Mouse (Mus musculus): ENCODE measurements around the gene Samd4b.
"Not testable (repeated sequence)": the region's sequence is repeated elsewhere in the genome, so short reads cannot be mapped to it uniquely, and the experiment has no call there.

The Samd4b gene

DNA sequence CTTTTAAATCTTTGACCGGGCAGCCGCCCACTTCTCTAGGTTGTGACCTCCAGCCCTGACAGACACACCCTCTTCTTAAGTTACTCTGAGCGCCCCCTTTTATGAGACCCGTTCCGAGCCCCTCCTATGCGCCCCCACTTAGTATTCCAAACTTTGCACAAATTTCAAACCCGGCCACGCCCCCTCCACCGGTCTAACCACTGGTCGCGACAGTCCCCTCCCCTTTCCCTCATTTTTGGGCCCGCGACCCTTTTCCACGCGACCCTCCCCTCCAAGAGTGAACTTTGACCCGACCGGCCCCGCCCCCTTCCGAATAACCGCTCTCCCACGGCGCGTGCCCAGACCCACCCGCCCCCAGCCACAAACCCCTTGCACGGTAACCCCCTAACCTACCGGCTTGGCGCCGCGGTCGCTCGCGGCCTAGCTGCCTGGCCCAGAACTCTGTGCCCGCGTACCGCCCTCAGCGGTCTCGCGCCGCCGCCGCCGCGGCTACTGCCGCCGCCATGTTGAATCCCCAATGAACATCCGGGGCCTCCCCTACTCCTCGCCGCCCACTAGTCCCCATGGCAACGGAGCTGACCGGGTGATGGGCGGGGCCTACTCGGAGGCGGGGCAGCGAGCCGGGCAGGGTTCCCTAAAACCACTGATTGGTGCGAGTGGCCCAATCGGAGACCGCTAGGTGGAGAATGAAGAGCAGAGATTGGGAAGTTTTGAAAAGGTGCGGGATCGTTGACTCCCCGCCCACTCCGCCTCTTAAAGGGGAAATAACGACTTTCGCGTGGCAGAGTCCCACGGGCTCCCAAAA is at the start of gene Samd4b, which contains the start of gene Pak4:
Gene Samd4b (minus strand): TSS at position 503 of the 805 bp plus-strand sequence.
Gene Pak4 (minus strand): TSS at position 544 of the 805 bp plus-strand sequence.
- DNase-seq (ENCODE audit: low spot score), result peak; percentile 100

DNA sequence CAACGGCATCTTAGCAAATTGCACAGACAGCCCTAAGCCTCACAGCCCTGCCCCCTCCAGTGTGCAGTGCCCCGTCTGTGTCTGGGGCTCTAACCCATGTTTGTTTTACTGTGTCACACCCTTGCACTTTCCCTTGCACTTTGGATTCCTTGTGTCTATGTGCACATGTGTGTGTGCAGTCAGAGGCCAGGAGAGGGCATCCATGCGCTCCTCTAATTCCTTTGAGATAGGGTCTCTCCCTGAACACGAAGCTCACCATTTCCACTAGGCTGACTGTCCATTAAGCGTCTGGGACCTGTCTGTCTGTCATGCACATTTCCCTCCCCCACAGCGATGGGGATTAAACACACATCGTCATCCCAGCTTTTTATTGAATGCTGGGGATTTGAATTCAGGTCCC is 49.1 kb upstream of the Samd4b start:
- DNase-seq (ENCODE audit: low spot score), result no peak

DNA sequence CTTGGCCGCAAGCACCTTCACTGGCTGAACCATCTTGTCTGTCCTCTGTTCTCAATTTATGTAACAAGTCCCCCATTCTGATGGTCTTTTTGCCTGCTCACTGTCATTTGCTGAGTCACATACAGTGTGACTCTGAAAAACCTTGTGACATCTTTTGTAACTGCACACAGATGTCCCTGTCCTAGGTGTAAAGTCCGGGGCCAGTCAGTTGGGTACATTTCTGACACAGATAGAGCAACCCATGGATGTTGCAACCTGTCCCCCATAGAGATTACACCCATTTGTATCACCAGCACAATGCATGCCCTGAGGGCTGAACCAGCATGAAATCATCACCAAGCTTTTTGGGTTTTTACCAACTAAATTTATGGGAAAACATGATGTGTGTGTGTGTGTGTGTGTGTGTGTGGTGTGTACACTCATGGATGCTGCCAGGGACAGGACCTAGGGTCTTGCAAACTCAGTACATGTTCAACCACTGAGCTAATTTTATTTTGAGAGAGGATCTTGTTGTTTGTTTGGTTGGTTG is 48.1 kb upstream of the Samd4b start:
- DNase-seq (ENCODE audit: low spot score), result no peak

DNA sequence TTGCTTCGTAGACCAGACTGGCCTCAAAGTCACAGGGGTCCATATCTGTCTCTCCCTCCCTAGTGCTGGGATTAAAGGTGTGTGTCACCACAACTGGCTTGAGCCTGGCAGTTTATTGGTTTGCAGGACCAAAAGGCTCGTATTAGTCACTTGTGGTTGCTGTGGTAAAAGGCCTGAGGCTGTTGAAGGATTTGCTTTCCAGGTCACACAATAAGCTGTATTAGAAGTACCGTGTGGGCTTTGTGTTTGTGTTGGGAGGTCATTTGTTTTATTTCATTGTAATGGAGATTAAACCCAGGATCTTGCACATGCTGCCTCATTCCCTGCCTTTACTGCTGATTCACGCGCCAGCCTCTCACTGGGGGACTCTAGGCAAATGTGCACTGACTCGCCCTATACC is 47.4 kb upstream of the Samd4b start:
- DNase-seq (ENCODE audit: low spot score), result no peak

DNA sequence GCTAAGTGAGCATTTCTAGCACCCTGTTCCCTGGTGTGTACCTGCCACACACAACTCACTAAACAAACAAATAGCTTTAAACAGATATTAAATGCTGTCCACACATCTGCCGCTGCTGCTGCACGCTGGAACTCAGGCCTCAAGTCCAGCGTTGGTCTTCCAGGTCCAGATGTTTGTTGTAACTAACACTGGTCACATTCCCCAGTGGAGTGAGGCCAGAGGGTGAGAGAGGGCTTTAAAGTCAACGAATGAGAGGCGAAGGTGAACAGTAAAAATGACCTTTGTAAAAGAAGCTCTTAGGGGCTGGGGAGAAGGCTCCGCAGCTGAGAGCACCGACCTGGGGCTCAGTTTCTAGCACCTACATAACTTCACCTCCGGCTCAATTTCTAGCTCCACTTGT is 43.6 kb upstream of the Samd4b start:
- DNase-seq (ENCODE audit: low spot score), result no peak

DNA sequence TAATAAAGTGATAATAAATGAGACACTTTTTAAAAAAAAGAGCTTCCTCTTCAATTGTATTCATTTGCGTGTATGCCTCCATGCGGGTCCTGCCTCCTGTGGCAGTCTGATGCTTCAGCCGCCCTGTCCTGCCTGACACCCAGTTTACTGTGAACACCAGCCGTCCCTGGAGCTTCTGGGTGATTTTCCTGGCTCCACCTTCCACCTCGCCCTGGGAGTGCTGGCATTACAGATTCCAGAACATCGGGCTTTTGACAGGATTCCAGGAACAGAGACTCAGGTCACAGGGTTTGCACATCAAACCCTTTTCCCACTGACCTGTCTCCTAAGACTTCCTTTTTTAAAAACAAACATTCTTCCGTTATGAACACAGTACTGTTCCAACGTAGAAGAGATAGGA is 39.6 kb upstream of the Samd4b start:
- DNase-seq (ENCODE audit: low spot score), result no peak

DNA sequence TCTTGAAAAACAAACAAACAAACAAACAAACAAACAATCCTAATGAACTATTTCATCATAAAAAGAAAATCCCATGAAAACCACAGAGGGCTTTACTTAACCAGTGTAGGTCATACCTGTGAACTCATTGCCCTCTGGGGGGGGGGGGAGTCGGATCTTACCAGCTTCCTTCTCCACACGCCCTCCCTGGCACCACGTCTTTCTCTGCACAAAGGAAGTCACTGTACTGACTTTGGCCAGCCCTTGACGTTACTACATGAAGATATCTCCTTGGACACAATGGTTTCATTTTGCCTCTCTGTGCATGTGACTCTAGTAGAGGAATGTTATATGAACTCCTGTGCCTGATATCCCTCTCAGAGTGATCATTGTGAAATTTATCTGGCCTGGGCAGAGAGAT is 36.2 kb upstream of the Samd4b start:
- no peak for DNase-seq (ENCODE audit: low spot score)

DNA sequence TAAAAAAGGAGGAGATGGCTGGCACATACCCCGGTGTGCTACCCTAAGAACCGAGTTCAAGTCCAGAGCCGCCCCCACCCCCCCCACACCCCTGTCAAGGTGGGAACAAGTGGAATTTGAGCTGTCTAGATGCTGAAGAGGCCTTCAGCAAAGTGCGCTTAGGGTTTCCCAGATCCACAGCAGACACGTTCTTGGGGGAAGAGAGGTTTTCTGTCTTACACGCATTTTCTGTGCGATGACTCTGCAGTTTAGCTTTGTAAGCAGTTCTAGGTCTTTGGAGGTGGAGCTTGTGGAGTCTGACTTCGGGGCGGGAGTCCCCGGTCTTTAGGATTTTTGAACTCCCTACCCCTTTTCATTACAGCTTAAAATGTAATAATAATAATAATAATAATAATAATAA is 33.1 kb upstream of the Samd4b start, which contains the start of gene Acp7:
Gene Acp7 (minus strand): TSS at position 260 of the 400 bp plus-strand sequence.
- no peak for DNase-seq (ENCODE audit: low spot score)

DNA sequence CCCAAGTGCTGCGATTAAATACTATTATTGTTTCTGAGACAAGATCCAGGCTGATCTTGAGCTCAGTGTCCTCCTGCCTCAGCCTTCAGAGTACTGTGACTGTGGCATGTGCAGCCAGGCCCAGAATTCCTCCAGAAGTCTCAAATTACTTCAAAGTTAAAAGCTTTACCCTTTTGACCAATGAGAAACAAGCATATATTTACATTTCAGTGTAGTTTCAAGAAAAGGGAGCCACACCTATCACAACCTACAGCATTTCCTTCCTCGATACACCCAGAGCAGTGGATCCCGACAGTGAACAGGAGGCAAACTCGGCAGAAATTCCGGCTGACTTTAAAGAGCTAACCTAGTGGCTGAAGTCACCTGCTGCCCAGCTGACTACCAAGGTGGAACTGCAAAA is 26.8 kb upstream of the Samd4b start:
- no peak for DNase-seq (ENCODE audit: low spot score)

DNA sequence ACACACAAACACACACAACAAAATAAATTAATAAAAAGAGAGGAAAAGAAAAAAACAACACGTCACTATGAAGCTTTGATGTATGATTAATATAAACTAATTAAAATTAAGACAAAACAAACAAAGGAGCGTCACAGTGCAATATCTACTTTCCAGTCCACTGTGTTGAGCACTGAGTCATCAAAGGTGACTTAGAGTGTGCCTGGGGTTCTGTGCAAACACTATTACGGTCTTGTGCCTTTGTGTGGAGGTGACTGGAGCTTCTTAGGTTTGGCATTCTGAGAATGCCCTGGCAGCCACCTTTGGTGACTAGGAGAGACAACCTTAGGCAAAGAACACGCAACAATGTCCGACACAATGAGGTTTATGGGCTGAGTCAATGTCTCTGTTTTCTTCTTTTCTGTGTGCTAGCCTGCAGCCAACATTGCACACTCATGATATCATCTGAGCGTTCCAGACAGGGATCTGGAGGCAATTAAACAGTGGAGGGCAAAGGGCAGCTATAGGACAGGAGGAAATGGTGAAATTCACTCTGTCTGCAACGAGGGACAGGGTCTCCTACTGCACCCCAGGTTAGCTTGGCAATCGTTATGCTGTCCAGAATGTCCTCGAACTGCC is 21.3 kb upstream of the Samd4b start:
- no peak for DNase-seq (ENCODE audit: low spot score)

DNA sequence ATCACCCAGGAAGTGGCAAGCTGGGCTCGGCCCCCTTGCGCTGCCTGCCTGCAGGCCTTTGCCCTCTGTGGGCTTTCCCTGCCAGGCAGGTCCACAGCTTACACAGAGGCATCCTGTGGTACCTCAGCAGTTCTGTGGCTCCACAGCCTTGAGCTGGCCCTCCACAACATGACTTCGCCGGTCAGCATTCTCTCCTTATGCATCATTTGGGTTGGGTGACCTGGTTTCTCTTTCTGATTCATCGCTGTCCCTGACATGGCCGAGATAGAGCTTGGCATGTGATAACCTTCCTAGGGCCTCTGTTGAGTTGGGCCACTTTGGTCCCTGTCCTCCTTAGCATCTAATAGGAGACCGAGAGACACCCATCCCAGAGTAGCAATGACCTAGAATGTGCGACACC is 8.0 kb upstream of the Samd4b start:
- DNase-seq (ENCODE audit: low spot score), result no peak

DNA sequence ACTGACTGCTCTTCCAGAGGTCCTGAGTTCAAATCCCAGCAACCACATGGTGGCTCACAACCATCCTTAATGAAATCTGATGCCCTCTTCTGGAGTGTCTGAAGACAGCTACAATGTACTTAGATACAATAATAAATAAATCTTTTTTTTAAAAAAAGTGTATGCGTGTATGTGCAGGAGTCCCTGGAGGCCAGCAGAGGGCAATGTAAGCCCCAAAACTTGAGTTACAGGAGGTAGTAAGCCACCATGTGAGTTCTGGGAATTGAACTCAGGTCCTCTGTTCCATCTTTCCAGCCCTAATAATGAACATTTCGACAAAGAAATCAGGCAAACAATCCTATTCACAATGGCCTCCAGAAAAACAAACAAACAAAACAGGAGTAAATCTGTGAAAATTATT is 5.8 kb upstream of the Samd4b start:
- DNase-seq (ENCODE audit: low spot score), result not testable (repeated sequence)

DNA sequence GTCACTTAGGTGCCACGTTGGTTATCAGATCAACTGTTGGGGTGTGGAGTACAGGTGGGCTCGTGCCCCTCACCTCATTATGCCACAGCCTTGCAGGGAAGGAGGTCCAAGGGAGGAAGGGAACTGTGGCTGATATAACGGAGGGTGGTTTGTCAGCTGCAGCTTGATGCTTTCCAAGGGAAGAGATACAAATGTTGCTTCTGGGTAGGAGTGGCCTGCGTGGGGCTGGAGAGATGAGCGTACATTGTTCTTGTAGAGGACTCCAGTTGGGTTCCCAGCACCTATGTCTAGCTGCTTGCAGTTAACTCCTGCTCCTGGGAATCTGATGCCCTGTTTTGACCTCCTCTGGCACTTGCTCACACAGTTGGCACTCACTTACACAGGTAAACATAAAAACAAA is 5.2 kb upstream of the Samd4b start:
- DNase-seq (ENCODE audit: low spot score), result no peak

DNA sequence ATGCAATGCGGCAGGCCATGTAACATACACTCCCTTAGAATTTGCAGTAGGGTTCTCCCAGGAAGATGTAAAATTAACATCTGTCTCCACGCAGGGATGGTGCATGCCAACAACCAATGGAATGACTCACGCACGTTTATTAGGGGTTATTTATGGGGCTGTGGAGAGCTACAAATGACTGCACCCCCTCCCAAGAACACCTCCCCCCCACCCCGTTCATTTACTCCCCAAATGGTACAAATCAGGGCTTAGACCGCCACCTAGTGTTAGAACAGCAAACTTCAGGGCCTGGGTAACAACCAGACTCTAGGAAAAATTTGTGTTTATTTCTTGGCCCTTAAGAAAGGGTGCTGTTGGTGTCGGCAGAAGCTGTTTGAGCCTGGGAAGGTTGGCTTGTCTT is 3.7 kb upstream of the Samd4b start:
- DNase-seq (ENCODE audit: low spot score), result peak; percentile 64

DNA sequence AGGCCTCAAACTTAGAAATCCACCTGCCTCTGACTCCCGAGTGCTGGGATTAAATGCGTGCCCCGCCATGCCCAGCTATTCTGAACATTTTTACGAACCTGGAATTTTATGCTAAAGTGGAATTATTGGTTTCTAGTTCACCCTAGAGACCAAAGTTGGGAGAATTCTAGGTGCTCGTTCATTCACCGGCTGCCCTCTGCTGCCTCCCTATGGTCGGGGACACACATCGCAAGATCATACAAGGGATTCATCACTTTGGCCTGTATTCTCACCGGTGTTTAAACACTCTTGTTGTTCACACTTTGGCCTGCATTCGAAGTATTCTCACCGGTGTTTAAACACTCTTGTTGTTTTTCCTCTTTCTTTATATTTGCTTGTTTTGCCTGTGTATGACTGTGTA is 3.1 kb upstream of the Samd4b start:
- peak; percentile 79 for DNase-seq (ENCODE audit: low spot score)

DNA sequence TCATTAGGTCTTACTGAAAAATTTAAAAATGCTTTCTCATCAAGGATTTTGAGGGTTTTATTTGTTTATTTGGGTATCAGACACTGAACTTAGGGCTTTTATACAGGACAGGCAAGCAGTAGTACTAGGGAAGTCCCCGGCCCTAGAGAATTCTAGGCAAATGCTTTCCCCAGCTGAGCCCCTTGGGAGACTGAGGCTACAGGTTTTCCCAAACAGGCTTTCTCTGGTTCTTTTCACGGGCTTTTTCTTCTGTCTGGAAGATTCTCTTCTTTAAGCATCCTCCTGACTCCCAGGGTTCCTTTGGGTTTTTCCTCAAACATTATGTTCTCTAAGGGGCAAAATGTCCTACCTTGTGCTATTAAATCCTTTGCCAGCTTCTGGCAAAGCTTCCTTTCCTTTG is 1.0 kb upstream of the Samd4b start:
- DNase-seq (ENCODE audit: low spot score), result no peak

DNA sequence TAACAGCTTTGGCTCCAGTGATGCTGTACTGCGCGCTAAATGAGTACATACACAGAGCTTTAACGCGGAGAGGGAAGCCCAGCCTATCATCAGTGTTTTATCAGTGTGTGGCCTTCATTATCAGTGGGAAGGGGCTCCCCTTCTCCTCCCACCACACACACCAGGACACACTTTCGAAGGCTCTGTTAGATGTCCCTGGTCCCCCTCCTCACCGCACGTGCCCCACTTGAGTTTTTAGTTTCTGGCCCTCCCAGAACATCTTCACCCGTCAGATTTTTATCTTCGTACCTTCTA is 720 bp downstream of the Samd4b start:
- DNase-seq (ENCODE audit: low spot score), result no peak

DNA sequence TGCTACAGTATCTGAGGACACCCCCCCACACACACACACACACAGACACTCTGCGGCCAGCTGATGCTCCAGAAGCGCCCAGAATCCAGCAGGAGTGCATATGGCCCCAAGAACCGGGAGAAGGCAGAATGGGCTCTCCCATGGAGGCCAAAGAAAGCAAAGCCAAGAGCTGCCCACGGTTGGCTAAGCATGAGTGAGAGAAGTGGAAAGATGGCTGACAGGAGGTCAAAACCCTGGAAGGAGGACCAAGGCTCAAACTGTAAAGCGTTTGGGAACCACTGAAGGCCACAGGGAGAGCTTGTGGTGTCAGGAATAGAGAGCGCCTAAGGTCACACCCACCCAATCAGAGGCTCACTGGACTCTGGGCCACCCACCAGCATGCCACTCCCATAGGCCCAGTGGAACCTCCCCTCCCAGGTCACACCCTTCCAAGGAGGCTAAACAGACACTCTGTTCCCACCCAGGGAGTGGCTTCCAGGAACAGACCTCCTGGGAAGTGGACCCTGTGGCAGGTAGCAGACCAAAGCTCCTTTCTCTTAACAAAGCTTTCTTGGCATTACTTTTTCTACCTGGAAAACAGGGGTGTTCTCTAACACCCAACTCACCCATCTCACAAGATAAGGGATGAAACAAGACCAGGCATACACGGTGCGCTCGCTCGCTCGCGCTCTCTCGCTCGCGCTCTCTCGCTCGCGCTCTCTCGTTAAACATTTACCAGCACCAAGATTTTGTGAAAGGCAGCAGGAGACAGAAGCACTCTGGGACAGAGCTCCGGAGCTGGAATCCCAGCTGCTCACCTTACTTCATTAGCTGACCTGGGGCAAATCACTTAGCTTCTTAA is 1.3 kb downstream of the Samd4b start:
- DNase-seq (ENCODE audit: low spot score), result peak; percentile 71

DNA sequence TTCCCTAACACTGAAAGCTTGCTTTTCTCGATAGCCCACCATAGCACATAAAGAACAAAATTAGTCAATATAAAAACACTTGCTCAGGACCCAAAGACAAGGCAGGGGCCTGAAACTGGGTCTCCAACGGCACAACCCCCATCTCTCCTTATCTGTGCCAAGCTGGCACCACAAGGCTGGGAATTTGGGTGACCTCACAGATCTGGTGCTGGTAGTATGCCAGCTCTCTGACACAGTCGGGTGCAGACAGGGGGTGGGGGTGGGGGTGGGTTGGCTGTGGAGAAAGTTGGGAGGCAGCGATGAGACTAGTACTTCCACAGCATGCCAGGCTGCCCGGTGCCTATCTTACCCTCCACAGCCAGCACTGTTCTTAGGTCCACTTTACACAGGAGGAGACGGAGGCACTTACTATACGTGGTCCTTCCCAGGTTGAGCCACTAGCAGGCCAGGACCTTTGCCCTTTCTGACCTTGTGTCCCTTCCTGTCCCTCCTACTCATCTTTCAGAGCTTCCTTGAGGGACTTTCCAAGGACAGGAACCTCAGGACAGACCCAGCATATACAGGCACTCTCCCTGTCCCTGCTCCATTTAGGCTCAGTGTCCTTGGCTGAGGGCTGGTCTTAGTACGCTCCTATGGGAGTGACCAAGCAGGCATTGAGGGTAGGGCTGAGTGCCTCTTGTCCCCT is 2.1 kb downstream of the Samd4b start:
- DNase-seq (ENCODE audit: low spot score), result no peak

DNA sequence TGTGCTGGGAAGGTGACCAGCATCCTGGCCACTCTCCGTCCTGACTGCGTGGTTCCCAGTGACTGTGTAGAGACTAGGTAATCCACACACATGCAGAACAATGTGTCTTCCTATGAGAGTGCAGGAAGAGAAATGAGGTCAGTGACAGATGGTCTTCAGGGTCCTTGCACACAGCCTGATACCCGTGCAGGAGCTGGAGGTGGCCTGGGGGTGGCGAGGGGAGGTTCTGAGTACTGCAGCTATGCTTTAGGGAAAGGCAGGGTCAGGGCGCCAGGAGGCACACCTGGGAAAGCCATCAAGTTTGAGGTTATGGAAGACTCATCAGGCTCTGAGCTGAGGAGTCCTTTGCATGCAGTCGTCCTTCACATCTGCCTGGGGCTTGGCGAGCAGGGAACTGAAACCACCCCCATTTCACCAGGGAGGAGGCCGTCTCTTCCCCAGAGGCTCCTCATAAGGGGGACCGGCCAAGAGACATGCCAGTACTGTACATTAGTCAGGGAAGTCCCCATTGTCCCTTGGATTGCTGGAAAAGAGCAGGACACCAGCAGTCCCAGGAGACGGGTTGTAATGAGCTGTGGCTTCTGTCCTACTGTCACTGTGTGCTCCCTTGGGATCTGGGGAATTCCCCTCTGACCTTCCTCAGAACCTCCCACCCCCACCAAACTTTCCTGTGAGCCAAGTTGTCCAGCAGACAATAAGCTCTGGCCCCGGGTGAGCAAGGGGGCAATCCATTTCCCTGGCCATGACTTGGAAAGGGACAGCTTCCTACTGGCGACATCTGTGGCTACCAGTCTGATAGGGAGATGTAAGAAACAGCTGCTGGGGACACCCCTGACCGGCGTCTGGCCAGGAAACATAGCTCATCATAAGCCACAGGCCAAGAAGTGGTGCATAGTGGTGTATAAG is 4.5 kb downstream of the Samd4b start:
- no peak for DNase-seq (ENCODE audit: low spot score)

DNA sequence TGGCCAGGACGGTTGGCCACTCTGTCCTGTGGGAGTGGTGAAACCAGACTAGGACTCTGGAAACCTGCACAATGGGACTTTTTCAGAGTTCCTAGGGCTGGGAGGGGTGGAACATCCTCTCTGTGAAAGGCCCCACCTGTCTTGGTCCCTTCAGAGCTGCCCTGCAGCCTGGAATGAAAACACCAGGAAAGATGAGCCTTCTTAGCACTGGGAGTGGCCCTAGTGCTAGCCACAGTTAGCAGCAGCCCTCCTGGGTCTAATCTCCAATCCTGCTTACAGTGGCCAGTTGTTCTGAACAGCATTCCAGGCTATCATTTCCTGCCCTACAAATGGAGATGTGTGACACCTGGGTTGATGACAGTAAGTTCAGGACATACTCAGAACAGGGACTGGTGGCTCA is 6.1 kb downstream of the Samd4b start:
- DNase-seq (ENCODE audit: low spot score), result no peak
